Mouse (Mus musculus) right cerebral cortex, adult 2 months (tissue): ENCODE results near the gene Orc2.

Experiments
- DNase-seq, 2 experiments: peaks; one replicate each; pipeline ENCODE4 v3.0.0; 2021 to 2022; ENCODE audit warnings: low spot score in 2 of 2

Orc2 gene

DNA sequence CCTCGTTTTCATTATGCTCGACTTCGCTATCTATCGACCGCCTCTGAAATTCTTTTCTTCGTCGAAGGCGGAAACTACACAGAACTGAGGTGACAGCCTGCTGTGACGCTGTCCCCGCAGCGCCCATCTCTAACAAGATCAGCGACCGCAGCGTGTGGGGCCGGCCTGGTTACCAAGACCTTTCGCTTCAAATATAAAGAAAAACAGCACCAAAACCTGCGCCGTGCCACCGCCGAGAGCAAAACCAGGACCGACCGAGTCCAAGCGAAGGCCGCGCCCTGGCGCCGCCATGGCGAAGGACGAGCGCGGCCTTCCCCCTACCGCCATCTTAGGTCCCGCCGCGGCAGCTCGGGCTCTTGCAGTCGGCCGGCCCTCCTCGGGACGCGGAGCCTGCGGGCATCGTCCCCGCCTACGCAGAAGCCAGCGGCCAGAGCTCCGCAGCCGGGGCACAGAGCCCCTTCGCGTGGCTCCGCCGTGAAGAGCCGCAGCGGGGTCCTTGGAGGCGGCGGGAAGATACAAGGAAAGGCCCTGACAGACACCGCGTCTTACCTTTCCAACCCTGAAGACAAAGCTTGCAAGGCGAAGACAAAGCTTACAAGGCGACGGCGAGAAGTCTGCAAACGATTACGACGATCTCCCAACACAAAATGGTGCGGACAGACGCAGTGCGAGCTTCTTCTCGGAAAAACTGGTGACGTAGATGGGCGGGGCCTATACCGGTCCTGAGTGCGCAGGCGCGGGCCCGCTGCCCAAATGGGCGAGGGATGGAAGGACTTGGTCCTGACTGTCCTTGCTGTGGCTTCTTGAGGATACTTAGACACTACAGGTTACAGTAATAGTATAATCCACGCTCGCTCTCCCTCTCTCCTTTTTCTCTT lies 81.3 kb downstream of the Orc2 start, which contains the start of gene Clk1:
Gene Clk1, minus strand, starts transcription at position 696 of the 878 bp plus-strand sequence.
- DNase-seq = peak; percentile 96

DNA sequence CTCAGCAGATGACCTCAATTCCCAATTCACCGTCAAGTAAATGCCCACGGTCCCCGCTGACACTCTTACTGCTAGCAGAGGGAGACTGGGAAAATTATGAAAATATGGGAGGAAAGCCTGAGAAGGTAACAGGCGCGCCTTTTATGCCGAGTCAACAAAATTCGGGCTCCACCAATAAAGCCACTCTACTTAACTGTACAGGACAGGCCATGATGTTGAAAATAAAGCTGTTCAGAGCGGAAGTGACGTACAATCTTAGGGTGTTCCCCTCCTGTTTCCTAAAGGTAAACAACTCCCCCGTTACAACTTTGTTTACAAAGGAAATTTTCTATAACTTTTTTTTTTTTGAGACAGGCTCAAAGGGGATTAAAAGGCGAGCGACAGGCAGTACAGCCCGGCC lies 82.0 kb downstream of the Orc2 start:
- DNase-seq = no peak

DNA sequence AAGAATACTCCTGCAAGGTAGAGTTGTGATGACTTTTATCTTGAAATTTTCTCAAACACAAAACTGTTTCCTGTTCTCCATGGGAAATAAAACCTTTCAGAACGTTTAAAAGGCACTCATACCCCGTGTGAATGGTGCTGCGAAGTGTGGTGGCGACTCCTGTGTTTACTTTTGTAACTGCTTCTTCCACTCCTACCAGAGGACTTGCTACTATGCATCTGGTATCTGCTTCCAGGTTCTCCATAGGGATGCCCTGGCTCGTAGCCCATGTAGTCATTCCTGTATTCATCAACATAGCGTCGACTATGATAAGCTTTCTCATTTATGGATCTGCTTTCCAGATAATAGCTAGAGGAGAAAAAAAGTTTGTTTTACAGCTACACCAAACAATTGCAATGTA lies 83.9 kb downstream of the Orc2 start:
- DNase-seq = no peak

DNA sequence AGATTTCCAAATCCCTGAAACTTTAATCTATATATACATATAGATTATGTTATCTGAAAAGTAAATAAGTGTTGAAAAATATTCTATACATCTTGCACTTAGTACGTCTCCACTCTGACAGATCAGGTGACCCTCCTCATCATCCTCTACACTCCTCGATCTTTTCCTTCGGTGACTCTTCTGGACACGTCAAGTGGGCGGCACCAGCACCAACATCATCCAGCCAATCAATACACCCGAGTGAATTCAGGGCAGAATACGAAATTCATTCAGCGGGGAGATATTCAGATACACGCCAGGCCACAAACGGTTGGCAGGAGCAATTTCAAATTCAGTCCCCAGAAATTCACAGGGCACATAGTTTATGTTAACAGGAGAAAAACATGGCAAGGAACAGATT lies 84.9 kb downstream of the Orc2 start:
- DNase-seq = no peak

DNA sequence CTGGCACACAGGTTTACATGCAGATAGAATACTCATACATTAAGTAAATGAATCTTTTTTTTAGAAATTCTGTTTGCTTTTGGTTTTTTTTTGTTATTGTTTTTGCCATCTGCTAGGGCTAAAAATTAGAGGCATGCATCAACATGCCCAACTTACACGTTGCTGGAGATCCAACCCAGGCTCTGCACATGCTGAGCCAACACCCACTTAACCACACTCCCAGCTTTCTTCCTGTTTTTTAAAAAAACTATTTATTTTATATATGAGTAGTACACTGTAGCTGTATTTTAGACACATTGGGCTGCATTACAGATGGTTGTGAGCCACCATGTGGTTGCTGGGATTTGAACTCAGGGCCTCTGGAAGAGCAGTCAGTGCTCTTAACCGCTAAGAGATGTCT lies 88.9 kb downstream of the Orc2 start:
- DNase-seq = no peak

DNA sequence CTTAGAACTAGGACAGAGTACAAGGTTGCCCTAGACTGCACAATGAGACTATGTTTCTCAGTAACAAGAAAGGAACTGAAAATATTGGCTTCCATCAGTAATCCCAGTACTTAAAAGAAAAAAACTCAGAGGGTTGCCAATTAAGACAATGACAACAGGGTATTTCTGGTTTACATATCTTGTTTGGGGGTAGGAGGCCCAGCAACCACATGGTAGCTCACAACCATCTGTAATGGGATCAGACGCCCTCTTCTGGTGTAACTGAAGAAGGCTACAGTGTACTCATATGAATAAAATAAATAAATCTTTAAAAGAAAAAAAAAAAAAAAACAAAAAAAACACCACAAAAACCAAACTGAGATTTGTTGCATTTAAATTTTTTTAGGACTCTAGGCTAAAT lies 89.5 kb downstream of the Orc2 start:
- DNase-seq = no peak
